Mouse (Mus musculus): ENCODE measurements around the gene Tmem44. TPM values are rescaled to one million over a fixed set of nuclear protein-coding genes. Genes with fewer than 3 reads are reported as not detected.

Gene Tmem44
- total RNA-seq, 2 experiments from 2014 or later: 5.1 to 8.5 TPM

DNA sequence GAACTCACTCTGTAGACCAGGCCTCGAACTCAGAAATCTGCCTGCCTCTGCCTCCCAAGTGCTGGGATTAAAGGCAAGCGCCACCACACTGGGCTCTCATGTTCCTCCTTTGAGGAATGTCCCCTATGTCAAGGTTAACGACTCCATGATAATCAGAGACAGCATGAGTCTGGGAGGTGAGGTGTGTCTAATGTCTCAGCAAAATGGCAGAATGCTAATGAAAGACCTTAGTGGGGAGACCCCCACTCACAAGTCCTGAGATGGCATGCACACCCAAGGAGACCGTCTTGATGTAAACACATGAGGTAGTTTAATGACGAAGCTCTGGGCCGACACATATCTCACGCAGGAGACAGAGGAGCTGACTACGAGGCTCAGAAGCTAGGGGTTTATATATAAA, 3.5 kb upstream of the Tmem44 start:
- intact Hi-C loops (cut with DNase I): no loop called here

DNA sequence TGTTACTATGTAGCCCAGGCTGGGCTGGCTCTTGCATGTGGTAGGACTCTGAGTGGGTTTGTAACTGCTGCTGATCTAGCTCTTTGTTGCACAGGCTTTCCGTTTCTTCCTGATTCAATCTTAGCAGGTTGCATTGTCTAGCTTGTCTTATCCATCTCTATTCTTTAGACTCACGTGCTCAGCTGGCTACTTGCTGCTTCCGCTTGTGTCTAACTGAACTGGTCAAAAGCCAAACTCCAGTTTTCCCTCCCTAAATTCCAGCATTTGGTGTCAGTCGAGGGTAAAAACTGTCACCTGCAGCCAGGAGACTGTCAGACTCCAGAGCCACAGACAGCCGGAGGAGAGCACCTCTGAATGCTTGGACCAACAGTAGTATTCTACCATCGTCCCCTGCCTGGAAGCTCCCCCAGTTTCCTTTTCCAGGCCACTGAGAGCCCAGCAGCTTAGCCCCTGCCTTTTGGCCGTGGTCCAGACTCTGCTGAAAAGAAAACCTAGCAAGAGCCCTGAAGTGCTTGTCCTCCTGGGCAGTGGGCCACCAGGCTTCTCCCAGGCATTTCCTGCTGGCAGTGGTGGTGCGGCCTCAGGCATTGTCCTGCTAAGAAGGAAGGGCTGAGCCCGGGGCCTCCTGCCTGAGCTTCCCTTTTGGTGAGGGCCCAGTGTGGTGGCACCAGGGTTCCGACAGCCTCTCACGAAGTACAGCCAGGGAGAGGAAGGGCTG, 2.1 kb upstream of the Tmem44 start:
- intact Hi-C loops (cut with DNase I): no loop called here
- DNase-seq: peak; percentile 81 to 83

More for the DNA sequence above, 3.5 kb upstream of the Tmem44 start:
- DNase-seq: no peak

DNA sequence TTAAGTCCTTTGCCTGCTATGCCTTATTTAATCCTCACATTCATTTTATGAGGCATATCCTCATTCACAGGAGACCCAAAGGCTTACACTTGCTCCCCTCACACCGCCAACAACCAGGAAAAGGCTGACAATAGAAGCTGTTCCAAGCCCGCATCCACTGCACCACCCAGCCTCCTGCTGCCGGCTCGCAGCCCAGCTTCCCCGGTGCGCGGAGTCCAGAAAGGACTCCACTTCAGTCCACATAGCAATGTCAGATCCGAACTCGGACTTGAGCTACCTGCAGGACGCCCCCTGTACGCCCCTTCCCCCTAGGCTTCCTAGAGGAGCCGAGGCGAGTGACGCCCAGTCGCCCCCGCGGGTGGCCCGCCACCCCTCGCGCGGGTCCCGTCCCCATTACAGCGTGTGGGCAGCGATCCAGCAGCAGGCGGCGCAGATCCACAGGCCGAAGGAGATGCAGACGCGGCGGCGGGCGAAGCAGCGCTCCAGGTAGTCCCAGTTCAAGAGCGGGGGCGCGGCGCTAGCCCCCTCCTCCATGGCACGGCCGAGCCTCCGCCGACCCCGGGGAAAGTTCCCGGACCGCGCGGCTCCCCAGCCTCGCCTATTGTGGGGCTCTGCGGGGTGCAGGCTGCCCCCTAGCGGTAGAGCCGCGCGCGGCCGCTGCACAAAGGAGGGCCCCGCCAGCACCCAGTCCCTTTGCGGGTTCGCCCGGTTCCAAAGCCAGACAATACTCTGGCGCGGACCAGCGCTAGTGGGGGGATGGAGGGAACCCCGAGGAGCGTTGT, 485 bp downstream of the Tmem44 start:
- intact Hi-C loops (cut with DNase I): no loop called here
- peak; percentile 86 to 90 for DNase-seq

DNA sequence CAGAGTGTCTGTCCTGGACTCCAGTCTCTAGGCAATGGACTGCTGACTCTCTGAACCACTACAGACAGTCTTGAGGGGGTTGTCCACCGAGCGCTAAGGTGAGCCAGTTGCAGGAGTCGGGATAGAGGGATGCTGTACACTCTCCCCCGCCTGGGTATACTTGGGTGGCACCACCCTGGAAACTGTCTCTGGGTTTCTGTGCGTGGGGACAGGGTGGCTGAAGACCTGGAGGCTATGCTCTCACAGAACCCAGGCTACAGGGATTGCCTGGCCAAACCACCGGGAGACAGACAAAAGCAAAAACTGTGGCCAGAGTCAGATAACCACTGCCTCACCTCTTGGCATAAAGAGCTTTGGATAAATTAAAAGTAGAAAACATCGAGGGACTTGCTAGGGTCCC, 1.1 kb downstream of the Tmem44 start:
- DNase-seq: no peak
- intact Hi-C loops (cut with DNase I): no loop called here

DNA sequence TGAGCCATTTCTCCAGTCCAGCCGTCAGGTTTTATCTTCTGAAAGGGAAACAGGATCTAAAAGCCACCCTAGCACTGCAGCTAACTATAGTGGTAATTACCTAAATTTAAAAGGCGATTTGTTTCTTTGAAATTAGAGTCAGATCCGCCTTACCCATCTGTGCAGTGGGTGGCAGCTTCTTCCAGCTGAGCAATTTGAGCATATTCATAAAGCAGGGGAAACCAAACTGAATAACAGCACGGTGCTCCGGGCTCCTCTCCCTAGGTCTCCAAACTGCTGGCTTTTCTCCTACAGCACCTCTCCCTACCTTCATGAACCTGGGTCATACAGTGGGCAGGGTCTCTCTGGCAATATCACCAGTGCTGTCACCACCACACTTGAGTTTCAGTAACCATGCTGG, 2.4 kb downstream of the Tmem44 start:
- DNase-seq: no peak
- intact Hi-C loops (cut with DNase I): no loop called here

DNA sequence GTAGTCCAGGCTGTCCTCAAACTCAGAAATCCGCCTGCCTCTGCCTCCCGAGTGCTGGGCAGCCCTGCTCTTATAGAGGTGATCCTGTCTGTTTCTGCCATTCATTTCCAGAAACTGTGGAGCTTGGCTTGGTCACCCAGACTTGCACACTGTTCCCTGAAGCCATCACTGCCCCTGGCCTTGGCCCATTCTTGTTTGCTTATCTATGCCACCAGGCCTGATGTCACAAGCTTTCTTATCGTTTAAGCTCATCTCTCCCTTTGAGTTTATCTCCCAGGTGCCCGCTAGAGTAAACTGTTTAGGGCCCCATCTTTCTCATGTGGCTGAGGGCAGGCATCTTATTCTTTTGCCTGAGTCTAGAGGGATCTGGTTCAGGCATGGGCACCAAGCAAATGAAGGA, 5.9 kb downstream of the Tmem44 start:
- intact Hi-C loops (cut with DNase I): no loop called here
- DNase-seq: no peak

DNA sequence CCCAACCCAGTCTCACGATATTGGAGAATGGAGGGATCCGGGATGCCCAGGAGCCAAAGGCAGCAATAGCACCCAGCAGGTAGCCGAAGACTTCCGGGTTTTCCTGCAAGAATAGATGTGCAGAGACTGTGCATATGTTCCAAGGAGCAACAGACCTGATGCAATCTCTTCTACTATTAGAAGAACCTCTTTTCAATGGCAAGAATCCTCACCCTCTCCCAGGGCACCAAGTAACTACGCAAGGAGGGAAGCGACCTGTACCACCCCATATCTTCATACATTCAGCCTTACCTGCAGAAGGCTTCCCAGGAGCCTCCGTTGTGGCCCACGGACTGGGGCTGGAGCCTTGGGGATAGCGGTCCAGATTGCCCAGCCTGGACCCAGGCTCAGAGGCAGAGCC, 7.3 kb downstream of the Tmem44 start:
- intact Hi-C loops (cut with DNase I): no loop called here
- no peak for DNase-seq

DNA sequence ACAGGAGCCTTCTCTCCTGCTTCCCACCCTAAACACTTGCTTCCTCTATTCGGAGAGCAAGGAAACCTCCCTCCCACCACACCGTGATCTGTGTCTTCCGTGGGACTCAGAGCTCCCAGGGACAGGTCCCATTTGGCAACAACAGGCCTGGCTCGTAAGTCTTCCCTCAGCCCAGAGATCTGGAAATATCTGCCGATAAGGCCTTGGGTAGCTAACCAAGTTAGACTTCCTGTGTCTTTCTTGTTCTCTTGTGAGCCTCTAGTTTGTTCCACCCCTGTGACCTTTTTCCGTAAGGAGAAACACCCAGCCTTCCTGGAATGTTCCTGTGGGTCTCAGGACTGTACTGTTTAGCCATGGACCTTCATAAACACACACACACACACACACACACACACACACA, 7.8 kb downstream of the Tmem44 start:
- DNase-seq: no peak
- intact Hi-C loops (cut with DNase I): no loop called here

DNA sequence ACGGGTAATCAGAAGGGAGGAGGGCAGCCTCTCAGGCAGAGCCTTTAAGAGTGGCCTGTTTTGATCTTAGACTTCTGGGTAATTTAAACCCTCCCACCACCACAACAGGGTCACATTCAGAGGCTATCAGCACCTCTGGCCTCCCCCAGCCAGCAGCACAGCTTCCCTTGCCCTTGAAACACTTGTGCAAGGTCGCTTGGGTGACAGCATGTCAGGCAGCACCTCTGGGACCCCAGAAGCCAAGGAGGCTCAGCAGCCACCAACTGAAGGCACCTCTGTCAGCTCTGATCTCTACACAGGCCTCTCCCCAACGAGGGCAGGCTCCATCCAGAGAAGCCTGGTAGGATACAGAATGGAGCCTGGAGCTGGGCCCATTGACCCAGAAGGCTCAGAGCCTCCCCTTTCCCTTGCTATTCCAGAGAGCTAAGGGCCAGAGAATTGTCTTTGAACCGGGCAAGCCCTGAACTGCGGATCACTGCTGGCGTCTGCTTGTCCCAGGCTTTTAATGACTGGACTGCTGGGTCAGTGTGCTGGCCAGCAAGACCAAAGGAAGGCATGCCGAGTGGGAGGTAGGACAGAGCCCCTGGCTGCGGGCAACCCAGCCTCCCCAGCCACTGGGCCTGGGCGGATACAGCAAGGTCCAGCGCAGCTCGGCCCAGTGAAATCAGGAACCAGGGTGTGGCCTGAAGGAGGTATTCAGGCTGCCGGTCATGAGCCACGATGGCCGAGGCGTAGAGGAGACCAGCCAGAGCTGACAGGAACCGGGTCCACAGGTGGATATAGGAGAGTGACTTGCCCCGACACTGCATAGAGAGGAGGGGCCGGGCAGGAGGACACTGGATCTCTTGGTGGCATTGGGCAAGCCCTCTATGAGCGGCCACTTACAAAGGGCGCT, 10.3 kb downstream of the Tmem44 start:
- intact Hi-C loops (cut with DNase I): no loop called here
- no peak for DNase-seq

DNA sequence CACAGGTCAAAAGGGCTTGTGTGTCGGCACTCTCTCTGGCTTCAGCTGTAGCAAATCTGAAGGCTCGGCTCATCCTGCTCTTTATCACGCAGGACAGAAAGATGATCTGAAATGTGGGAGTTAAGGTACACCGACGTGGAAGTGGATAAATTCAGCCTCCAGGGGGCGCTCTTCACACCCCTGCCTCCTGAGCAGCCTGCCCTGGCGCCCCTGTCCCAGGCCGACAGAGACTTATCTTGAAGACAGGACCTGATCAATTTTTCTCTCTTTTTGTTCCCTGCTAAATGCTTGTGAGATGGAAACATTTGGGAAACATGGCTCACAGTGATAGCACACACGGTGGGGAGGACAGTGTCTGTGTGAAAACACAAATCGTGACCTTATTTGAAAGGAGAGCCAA, 11.2 kb downstream of the Tmem44 start:
- DNase-seq: peak; percentile 54 to 66
- intact Hi-C loops (cut with DNase I): loop anchor here (5.0 kb wide), 1 partner anchor 533 kb away; no protein-coding TSS in a partner anchor

DNA sequence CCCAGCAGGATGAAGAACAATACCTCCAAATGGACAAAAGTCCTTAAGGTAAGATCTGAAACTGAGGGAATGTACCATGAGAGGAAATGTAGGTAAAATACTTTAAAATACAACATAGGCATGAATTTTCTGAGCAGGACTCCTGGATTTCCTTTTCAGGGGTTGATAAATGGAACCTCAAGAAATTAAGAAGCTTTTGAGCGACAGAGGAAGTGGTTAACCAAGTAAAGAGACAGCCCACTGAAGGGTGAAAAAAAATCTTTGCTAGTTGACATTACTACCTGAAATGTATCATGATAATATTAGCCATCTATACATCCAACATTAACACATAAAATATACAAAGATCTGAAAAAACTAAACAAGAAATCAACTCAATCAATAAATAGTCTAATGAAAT, 15.6 kb downstream of the Tmem44 start:
- intact Hi-C loops (cut with DNase I): loop anchor here (5.0 kb wide), 1 partner anchor 537 kb away; no protein-coding TSS in a partner anchor
- no peak for DNase-seq

DNA sequence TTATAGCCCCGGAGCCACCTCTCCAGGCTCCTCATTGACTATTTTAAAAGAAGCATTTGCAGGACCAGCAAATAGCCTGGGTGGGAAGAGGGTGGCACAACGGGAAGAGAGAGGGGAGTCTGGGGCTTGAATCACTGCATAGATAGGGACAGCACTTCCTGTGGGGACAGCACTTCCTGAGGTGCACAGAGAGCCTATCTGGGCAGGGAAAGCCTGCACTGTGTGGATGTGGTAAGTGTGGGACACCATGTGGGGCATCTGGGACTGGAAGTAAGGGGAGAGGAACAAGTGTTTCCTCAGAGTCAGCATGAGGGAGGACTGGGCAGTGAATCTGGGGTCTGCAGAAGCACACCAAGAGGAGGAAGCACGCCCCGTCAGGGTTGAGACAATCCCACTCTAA, 17.1 kb downstream of the Tmem44 start:
- intact Hi-C loops (cut with DNase I): loop anchor here (5.0 kb wide), 1 partner anchor 281 kb away; no protein-coding TSS in a partner anchor
- no peak for DNase-seq

DNA sequence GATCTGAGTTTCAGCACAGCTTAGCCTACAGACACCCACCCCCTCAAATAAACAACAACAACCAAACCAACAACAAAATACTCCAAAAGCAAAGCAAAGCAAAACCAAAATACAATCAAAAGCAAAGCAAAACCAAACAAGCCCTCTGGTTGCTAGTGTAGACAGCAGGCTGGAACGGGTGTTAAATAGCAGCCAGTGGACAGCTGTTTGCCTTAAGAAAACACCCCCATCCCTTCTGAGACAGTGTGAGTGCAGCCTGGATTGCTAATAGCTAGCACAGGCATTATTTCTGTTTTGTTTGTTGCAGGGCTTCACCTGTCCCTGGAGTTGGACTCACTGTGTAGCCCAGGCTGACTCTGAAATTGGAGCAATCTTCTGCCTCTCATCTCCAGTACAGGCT, 17.7 kb downstream of the Tmem44 start:
- intact Hi-C loops (cut with DNase I): loop anchor here (5.0 kb wide), 1 partner anchor 281 kb away; no protein-coding TSS in a partner anchor
- DNase-seq: no peak

DNA sequence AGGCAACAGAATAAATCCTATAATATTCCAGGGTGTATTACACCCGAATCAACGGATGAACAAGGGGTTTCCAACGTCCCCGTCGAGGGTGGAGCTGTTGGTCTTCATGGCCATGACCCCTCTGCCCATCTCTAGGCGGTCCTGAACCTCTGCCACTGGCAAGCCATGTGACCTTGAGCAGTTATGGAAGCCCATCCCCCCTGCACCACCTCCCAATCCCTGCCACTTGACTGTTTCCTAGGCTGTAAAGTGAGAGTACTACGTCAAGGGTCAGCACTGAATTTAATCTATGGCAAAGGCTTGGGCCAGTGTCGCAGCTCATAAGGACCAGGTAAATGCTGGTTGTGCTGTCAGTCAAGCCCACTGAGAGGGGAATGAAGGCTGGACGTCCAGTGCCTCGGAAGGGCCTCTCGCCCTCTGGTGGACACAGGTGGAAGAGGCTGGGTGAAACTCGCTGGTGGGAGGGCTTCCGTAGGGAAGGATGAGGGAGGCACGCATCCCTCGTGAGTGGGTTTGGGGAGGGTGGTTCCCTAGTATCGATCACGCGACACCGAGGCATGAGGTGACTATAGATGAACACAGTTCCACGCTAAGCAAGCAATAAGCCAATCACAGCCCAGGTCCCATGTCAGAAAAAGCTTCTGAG, 18.8 kb downstream of the Tmem44 start:
- DNase-seq: peak; percentile 53 to 59
- intact Hi-C loops (cut with DNase I): loop anchor here (5.0 kb wide), 1 partner anchor 280 kb away; no protein-coding TSS in a partner anchor

DNA sequence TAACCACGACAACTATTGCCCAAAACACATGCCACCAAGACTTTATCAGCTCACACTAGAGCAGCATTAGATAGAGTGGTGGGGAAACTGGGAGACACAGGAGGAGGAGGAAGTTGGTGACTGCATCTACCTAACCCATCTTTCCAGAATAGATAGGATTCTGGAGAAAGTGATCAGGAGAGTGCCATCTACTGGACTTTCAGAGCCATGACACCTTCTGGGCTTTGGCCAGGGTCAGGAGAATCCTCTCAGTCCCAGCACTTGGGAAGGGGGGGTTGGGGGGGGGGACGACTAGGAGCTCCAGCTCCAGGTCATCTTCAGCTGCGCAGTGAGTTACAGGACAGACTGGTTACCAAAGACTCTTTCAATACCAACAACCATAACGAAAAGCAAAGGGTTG, 19.8 kb downstream of the Tmem44 start:
- intact Hi-C loops (cut with DNase I): loop anchor here (5.0 kb wide), 1 partner anchor 279 kb away; no protein-coding TSS in a partner anchor
- DNase-seq: peak in 1 of 2 experiments; percentile 47

DNA sequence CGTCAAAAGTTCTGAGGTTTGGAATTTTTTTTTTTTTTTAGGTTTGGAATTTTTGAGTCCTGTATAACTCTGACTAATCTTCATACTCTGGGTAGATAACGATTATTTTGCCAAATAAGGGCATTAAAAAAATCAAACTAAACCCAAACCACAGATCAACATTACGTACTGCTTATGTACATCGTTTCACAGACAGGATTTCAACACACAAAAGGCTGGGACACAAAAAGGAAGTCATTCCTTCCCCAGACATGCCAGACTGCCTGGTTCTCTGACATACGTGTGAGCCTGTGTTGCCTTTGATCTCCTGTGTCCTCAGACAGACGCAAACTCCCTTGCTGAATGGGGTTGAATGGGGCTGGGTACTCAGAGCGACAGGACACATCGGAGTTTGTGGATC, 22.3 kb downstream of the Tmem44 start:
- intact Hi-C loops (cut with DNase I): no loop called here
- no peak for DNase-seq

DNA sequence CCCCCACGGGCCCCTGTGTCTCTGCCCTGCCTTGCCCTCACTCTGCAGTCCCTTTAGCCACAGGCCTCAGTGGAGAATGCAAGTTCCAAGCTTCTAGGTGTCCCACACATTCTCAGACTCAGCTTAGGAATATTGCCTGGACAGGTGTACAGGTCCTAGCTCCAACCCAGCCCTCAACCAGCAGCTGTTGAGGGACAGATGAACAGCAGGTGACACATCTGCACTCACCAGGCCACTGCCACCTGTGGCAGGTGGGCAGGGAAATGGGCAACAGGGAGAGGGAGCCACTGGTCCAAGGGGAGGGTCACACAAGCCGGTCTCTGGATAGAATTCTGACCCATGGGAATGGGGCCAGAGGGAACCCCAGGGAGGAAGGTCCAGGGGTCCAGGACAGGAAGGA, 22.8 kb downstream of the Tmem44 start:
- DNase-seq: no peak
- intact Hi-C loops (cut with DNase I): no loop called here

DNA sequence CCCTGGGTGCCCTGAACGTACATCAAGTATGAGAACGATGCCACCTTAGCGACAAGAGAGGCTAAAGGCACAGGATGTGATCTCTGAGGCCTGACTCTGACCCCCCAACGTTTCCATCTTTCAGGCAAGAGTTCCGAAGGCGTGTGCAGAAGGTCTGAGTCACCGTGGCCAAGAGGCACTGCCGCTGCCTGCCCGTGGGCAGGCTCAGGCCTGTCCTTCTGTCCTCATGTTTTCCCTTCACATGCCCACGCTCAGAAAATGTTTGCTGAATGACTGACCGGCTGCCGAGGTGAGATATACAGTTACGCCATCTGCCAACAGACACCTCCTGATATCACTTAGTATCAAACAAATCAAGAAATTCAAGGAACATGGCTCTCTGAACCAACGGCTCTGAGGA, 24.9 kb downstream of the Tmem44 start:
- no peak for DNase-seq
- intact Hi-C loops (cut with DNase I): no loop called here

DNA sequence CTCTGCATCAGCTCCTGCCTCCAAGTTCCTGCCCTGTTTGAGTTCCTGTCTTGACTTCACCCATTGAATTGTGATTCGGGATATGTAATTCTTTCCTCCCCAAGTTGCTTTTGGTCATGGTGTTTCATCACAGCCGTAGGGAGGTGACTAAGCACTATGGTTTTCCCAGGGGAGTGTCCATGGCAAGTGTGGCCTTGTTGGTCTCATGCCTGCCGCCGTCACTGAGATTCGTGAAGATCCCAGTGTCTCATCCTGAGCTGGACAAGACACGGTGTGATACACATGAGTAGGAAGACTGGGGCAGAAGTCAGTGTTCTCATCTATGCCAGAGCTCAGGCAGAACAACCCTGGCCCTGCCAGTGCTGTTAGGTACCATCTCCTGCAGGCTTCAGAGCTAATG, 26.2 kb downstream of the Tmem44 start:
- no peak for DNase-seq
- intact Hi-C loops (cut with DNase I): no loop called here

DNA sequence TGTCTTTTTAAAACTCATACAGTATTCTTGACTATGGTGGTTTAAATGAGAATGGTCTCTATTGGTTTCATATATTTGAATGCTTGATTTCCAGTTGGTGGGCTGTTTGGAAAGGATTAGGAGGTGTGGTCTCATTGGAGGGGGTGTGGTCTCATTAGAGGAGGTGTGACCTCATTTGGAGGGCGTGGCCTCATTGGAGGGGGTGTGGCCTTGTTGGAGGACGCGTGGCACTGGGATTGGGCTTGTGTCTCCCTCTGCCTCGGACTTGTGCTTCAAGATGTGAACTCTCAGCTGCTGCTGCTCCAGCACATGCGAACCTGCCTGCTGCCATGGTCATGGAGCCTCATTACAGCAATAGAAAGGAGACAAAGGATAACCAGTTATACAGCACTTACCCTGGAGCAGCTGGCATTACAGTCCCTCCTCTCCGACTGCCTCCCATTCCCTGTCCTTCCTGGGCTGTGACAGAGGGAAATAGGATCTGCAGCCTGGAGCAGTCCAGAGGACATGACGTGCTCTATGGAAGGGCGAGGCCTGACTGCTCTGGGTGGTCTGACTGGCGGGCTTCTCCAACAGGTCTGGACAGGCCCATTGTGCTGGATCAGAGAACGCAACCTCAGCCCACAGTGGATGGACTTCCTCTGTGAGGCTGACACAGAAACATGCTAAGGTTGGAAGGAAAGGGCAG, 28.2 kb downstream of the Tmem44 start:
- DNase-seq: no peak
- intact Hi-C loops (cut with DNase I): no loop called here
